Mouse (Mus musculus) liver, adult 10 weeks (tissue): ENCODE results near the gene Atxn7l2. TPM values are rescaled to one million over a fixed set of nuclear protein-coding genes. Genes with fewer than 3 reads are reported as not detected.

ENCODE experiments used
- polyA plus RNA-seq: library from polyadenylated mRNA; stranded (reverse); fragments of 350-450 nt; fragmentation: Illumina TruSeq; extraction: RNeasy Lipid Tissue Mini Kit (QIAGEN cat#74804); gene quantifications from one replicate; pipeline ENCODE4 v1.2.3, GENCODE M21; 2014; ENCODE audit warnings: low read depth, low replicate concordance

Gene Atxn7l2
- polyA plus RNA-seq = not detected

GRCm38 (mm10) chr3:108210771-108211139 lies at the start of gene Atxn7l2:
Gene Atxn7l2, minus strand, starts transcription at chr3:108210934.

GRCm38 (mm10) chr3:108256719-108257637 lies 46.2 kb upstream of the Atxn7l2 start, which contains the start of gene Psma5:
Gene Psma5, plus strand, starts transcription at chr3:108256926.

DNA sequence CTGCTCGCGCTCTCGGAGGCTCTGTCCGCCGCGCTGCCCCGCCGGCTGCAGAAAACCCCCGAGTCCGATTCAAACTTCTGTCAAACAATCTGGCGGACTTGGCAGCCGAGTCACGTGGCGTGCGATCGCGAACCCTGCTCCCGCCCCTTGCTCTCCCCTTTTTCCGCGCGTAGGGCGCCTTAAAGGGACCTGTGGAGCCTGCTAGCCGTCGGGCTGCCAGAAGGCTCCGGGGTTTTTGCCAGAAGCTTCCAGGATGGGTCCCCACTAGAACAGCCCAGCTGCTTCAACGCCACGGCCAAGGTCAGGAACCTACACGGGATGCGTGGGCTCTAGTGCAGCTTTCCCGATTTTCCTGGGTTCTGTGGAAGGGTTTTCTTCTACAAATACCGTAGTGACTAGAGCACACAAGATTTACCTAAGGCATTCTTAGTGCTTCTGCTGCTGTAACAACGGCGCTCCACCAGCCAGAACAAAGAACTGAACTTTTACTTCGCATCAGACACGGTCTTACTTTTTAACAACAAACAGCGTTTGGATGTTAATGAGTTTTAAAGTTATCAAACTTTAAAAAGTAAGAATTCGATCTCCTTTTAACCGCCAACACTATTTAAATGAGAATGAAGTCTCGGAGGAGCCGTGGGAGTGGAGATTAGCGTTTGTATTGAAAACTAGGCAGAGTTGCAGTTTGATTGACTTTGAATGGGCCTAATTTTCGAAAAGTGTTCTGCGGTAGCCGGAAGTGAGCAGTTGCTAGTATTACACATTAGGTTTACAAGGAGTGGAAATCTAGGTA lies 16.0 kb upstream of the Atxn7l2 start, which contains the start of gene Sypl2:
Sypl2 (minus strand) TSS at position 91 of the 793 bp plus-strand sequence.

DNA sequence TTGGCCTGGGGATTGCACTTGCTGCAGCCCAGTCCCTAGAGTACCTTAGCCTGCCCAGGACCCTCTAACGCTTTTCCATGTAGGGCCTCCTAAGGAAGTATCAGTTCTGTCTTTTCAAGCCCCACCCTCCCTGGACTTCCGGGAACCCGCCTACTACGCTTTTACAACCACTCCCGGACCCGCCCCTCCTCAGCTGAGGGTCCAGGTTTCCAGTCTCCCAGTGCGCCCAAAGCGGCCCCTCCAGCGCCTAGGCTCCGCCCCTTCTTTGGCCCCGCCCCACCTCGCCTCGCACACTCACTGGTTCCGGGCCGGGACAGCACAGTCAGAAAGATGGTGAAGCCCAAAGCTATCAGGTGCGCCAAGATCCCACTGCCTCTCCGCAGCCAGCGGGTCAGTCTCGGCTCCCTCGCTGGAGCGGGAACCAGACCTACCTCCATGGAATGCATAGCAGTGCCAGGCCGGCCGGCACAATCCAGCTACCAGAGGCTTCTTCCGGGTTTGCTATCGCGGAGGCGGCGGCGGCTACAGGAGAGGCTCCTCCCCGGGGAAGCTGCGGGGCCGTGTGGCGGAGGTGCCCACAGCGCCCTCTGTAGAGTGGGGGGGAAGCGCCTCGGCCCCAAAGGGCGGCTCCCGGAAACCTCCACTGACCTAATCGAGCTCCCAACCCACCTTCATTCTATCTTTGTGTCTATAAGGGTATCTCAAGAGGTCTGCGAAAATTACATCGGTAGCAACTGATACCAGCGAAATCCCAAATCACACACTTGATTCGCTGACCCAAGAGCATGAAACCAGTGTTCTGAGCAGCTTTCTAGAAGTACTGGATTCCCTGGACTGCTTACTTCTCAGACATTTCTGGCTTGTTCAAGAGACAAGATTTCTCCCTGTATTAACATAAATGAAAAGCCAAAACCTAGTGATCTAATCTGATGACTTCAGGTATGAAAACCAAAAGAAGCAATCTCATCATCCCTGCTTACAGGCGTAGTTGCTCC lies 10.1 kb downstream of the Atxn7l2 start, which contains the start of gene Cyb561d1:
Cyb561d1 (minus strand) TSS at position 884 of the 995 bp plus-strand sequence.

GRCm38 (mm10) chr3:108186098-108187047 lies 24.4 kb downstream of the Atxn7l2 start, which contains the start of gene Amigo1:
Gene Amigo1, plus strand, starts transcription at chr3:108186335.

GRCm38 (mm10) chr3:108154656-108155055 lies 56.1 kb downstream of the Atxn7l2 start, which contains the start of gene Gpr61:
Gene Gpr61, minus strand, starts transcription at chr3:108154882.

Other genes starting within 250 kb of the Atxn7l2 start
- gene Gstm3, start 241.7 kb downstream of the Atxn7l2 start, polyA plus RNA-seq = 31.2 TPM
- gene Gstm2, start 224.5 kb downstream of the Atxn7l2 start, polyA plus RNA-seq = 81.4 TPM
- gene Gstm1, start 193.0 kb downstream of the Atxn7l2 start, polyA plus RNA-seq = 506 TPM
- gene Gstm4, start 166.0 kb downstream of the Atxn7l2 start, polyA plus RNA-seq = 25.8 TPM
- 6.4 TPM for gene Ampd2, start 124.3 kb downstream of the Atxn7l2 start, polyA plus RNA-seq
- gene Gnat2, start 118.1 kb downstream of the Atxn7l2 start, polyA plus RNA-seq = 0.95 TPM
- gene Gnai3, start 64.8 kb downstream of the Atxn7l2 start, polyA plus RNA-seq = 137 TPM
- not detected for gene Gpr61, start 56.1 kb downstream of the Atxn7l2 start, polyA plus RNA-seq
- 2.5 TPM for gene Amigo1, start 24.6 kb downstream of the Atxn7l2 start, polyA plus RNA-seq
- 2.0 TPM for gene Cyb561d1, start 9.7 kb downstream of the Atxn7l2 start, polyA plus RNA-seq
- gene Sypl2, start 15.7 kb upstream of the Atxn7l2 start, polyA plus RNA-seq = not detected
- 96.0 TPM for gene Psma5, start 46.0 kb upstream of the Atxn7l2 start, polyA plus RNA-seq
- 5.6 TPM for gene Sort1, start 73.1 kb upstream of the Atxn7l2 start, polyA plus RNA-seq
- gene Mybphl, start 154.0 kb upstream of the Atxn7l2 start, polyA plus RNA-seq = not detected
- gene Psrc1, start 172.9 kb upstream of the Atxn7l2 start, polyA plus RNA-seq = not detected
- not detected for gene Celsr2, start 204.6 kb upstream of the Atxn7l2 start, polyA plus RNA-seq
- 12.8 TPM for gene Sars, start 234.3 kb upstream of the Atxn7l2 start, polyA plus RNA-seq